Mouse (Mus musculus) liver, adult 2 months (tissue): Measurements from ENCODE around the gene Vav1.

Source experiments
- CTCF ChIP-seq: fragments of 200-500 bp; IDR thresholded peaks from 2 replicates; pipeline ENCODE4 v1.5.1; 2011; ENCODE audit warnings: low read depth, low read length, control low read depth
- POLR2A ChIP-seq: fragments of 200-500 bp; IDR thresholded peaks from 2 replicates; pipeline ENCODE4 v1.6.1; 2011; ENCODE audit warnings: low read length, control low read depth; ENCODE audit not compliant: insufficient read depth; ENCODE audit errors: extremely low read depth

GRCm38 (mm10) chr17:57250461-57251160 lies 28.3 kb upstream of the Vav1 start:
- TF ChIP-seq CTCF (no peak), POLR2A (no peak)
